Mouse (Mus musculus): Measurements from ENCODE around the gene Hpse2.

The Hpse2 gene

GRCm38 (mm10) chr19:43175437-43175965 lies 212.7 kb downstream of the Hpse2 start:
- ATAC-seq (ENCODE audit: insufficient number of reproducible peaks, low FRiP score, low TSS enrichment): no peak

GRCm38 (mm10) chr19:43174812-43175211 lies 213.3 kb downstream of the Hpse2 start:
- no peak for ATAC-seq (ENCODE audit: insufficient number of reproducible peaks, low FRiP score, low TSS enrichment)

GRCm38 (mm10) chr19:43156085-43156484 lies 232.1 kb downstream of the Hpse2 start:
- no peak for ATAC-seq (ENCODE audit: insufficient number of reproducible peaks, low FRiP score, low TSS enrichment)

- no peak for ATAC-seq (ENCODE audit: insufficient number of reproducible peaks, low FRiP score, low TSS enrichment)
These were observed 232.6 kb downstream of the Hpse2 start for GRCm38 (mm10) chr19:43155582-43155981.

GRCm38 (mm10) chr19:43147901-43148300 lies 240.3 kb downstream of the Hpse2 start:
- ATAC-seq (ENCODE audit: insufficient number of reproducible peaks, low FRiP score, low TSS enrichment): no peak

- no peak for ATAC-seq (ENCODE audit: insufficient number of reproducible peaks, low FRiP score, low TSS enrichment)
These were observed 241.3 kb downstream of the Hpse2 start for GRCm38 (mm10) chr19:43146820-43147219.

- ATAC-seq (ENCODE audit: insufficient number of reproducible peaks, low FRiP score, low TSS enrichment): no peak
These were observed 246.5 kb downstream of the Hpse2 start for GRCm38 (mm10) chr19:43141646-43142045.

- ATAC-seq (ENCODE audit: insufficient number of reproducible peaks, low FRiP score, low TSS enrichment): no peak
These were observed 278.4 kb downstream of the Hpse2 start for GRCm38 (mm10) chr19:43109796-43110195.

GRCm38 (mm10) chr19:43096915-43097314 lies 291.2 kb downstream of the Hpse2 start:
- no peak for ATAC-seq (ENCODE audit: insufficient number of reproducible peaks, low FRiP score, low TSS enrichment)

GRCm38 (mm10) chr19:43087216-43087615 lies 300.9 kb downstream of the Hpse2 start:
- no peak for ATAC-seq (ENCODE audit: insufficient number of reproducible peaks, low FRiP score, low TSS enrichment)

- no peak for ATAC-seq (ENCODE audit: insufficient number of reproducible peaks, low FRiP score, low TSS enrichment)
These were observed 324.0 kb downstream of the Hpse2 start for GRCm38 (mm10) chr19:43064155-43064554.

GRCm38 (mm10) chr19:43044506-43044905 lies 343.6 kb downstream of the Hpse2 start:
- ATAC-seq (ENCODE audit: insufficient number of reproducible peaks, low FRiP score, low TSS enrichment): no peak

- no peak for ATAC-seq (ENCODE audit: insufficient number of reproducible peaks, low FRiP score, low TSS enrichment)
These were observed 345.4 kb downstream of the Hpse2 start for GRCm38 (mm10) chr19:43042721-43043120.

GRCm38 (mm10) chr19:43042211-43042610 lies 345.9 kb downstream of the Hpse2 start:
- no peak for ATAC-seq (ENCODE audit: insufficient number of reproducible peaks, low FRiP score, low TSS enrichment)

- no peak for ATAC-seq (ENCODE audit: insufficient number of reproducible peaks, low FRiP score, low TSS enrichment)
These were observed 351.8 kb downstream of the Hpse2 start for GRCm38 (mm10) chr19:43036381-43036780.

GRCm38 (mm10) chr19:43027305-43027704 lies 360.9 kb downstream of the Hpse2 start:
- no peak for ATAC-seq (ENCODE audit: insufficient number of reproducible peaks, low FRiP score, low TSS enrichment)

GRCm38 (mm10) chr19:43022611-43023173 lies 365.5 kb downstream of the Hpse2 start:
- no peak for ATAC-seq (ENCODE audit: insufficient number of reproducible peaks, low FRiP score, low TSS enrichment)

- ATAC-seq (ENCODE audit: insufficient number of reproducible peaks, low FRiP score, low TSS enrichment): no peak
These were observed 369.4 kb downstream of the Hpse2 start for GRCm38 (mm10) chr19:43018792-43019191.

- no peak for ATAC-seq (ENCODE audit: insufficient number of reproducible peaks, low FRiP score, low TSS enrichment)
These were observed 391.7 kb downstream of the Hpse2 start for GRCm38 (mm10) chr19:42996406-42996805.

- no peak for ATAC-seq (ENCODE audit: insufficient number of reproducible peaks, low FRiP score, low TSS enrichment)
These were observed 399.3 kb downstream of the Hpse2 start for GRCm38 (mm10) chr19:42988833-42989232.

GRCm38 (mm10) chr19:42986315-42986701 lies 401.8 kb downstream of the Hpse2 start:
- no peak for ATAC-seq (ENCODE audit: insufficient number of reproducible peaks, low FRiP score, low TSS enrichment)

Data from cerebellum, adult (tissue).